Mouse (Mus musculus): ENCODE measurements around the gene Pyroxd1. TPM values are rescaled to one million over a fixed set of nuclear protein-coding genes. Genes with fewer than 3 reads are reported as not detected.

The Pyroxd1 gene
- total and polyA plus RNA-seq, 2 experiments from 2014 or later: 18.7 to 20.2 TPM

DNA sequence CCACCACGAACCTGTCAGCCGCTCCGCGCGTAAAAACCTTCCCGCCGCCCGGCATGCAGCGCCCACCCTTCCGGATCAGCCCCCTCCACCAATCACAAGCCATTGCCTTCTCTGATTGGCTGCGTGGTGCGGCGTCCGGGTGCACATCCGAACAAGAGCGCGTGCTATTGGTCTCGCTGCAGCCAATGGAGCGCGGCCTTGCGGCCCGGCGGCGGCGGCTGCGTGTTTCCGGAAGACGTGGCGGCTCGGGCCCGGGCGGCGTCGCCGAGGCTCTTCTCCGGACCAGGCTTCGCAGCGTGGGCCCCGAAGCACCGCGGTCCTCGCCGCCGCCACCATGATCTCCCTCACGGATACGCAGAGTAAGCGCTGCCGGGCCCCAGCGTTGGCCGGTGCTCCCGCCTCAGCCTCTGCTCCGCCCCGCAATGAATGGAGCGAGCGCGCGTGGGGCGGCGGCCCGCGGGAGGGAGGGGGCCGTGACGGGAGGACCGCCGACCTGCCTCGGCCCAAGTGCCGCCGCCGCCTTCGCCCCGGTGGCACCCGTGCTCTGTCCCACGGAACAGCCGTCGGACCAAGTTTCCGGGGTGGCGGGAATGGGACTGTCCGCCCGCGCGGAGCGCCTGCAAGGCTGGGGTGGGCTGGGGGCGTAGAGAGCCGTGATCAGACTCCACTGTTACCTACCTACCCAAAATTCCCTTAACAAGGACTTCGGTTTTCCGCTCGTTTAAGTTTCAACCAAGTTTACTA lies 41.7 kb downstream of the Pyroxd1 start, which contains the start of the genes Recql and Golt1b:
TSS of gene Recql (minus strand) at position 77 of the 744 bp plus-strand sequence.
TSS of gene Golt1b (plus strand) at position 211 of the 744 bp plus-strand sequence.
- Histone ChIP-seq H3K4me1 (ENCODE audit: insufficient read depth) (0 out of 2 replicates have a peak, but pooled peaks cover 12% of the 10 kb centered on the region), H3K36me3 (ENCODE audit: insufficient read depth) (no peaks in the 10 kb centered on the region), H3K9me3 (ENCODE audit: low read length) (no peaks in the 10 kb centered on the region), H3K4me3 (ENCODE audit: low read depth, low read length) (peak within 1 kb of the TSS; percentile 96), H3K27ac (ENCODE audit: low read depth, low read length) (peak within 1 kb of the TSS; percentile 9), H3K9ac (peak within 1 kb of the TSS; percentile 70), H3K27me3 (ENCODE audit: insufficient read depth, low read length) (no peaks in the 10 kb centered on the region), H3K4me2 (ENCODE audit: low read depth) (peak within 1 kb of the TSS; percentile 81)
- WGBS: 3% methylated on average over 75 of the region's 87 CpGs
- no peak for TF ChIP-seq CTCF (IDR thresholded peaks at IDR 0.05; ENCODE audit: low read depth)
- DNase-seq (peak; percentile 98), ATAC-seq (peak; percentile 100)

DNA sequence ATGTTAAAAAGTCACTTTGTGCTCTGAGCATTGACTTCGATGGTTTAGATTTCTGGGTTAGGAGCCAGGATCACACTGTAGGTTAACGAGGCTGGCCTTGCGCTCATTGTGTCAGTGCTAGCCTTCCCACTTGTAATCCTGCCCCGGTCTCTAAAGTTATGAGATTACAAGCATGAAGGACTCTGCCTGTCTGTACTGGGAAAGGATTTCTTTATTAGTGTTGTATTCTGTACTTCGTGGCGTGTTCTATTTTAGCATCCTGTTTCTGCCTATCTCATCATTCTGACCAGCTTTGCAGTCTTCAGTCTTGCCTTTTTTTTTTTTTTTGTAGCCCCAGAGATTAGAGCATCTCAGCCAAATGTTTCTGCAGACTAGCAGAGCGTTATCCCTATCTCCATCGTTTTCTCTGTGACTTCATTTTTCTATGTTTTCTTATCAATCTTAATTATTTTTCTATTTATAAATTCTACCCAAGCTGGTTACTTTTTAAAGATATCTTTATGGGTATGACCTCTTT lies 42.4 kb downstream of the Pyroxd1 start:
- Histone ChIP-seq H3K9ac (peak overlapping the region; percentile 70), H3K36me3 (ENCODE audit: insufficient read depth) (no peaks in the 10 kb centered on the region), H3K4me1 (ENCODE audit: insufficient read depth) (0 out of 2 replicates have a peak, but pooled peaks cover 12% of the 10 kb centered on the region), H3K27ac (ENCODE audit: low read depth, low read length) (no peak overlapping the region; the same call in 1 of the 2 replicates), H3K4me2 (ENCODE audit: low read depth) (peak overlapping the region; percentile 81), H3K4me3 (ENCODE audit: low read depth, low read length) (peak overlapping the region; percentile 96), H3K27me3 (ENCODE audit: insufficient read depth, low read length) (no peaks in the 10 kb centered on the region), H3K9me3 (ENCODE audit: low read length) (no peaks in the 10 kb centered on the region)
- TF ChIP-seq CTCF (IDR thresholded peaks at IDR 0.05; ENCODE audit: low read depth): no peak
- 21% methylated on average over 8 of the region's 8 CpGs for WGBS
- ATAC-seq (no peak), DNase-seq (peak; percentile 4)

DNA sequence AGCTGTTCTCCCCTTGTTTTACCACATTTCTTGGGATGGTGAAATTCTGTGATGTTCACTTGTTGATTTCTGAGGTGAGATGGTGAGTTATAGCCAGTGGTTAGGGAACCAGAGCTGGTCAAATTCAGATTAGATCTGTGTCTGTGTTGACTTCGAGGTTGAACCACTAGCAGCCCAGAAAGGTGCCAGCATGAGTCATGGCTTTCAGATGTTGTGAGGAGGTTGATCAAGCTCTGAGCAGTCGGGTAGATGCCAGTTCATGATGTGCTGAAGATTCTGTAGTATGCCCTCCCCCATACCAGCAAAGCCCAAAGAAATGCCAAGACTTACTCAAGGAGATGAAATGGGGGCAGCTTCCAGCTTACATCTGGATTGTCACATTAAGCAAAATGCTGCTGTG lies 43.6 kb downstream of the Pyroxd1 start:
- H3K9me3 ChIP-seq (ENCODE audit: low read length): no peaks in the 10 kb centered on the region
- ATAC-seq: no peak
- whole genome bisulfite sequencing: 83% methylated on average over 2 of the region's 2 CpGs
- 0 out of 2 replicates have a peak, but pooled peaks cover 12% of the 10 kb centered on the region for H3K4me1 ChIP-seq (ENCODE audit: insufficient read depth)
- H3K4me2 ChIP-seq (ENCODE audit: low read depth): no peak overlapping the region
- no peak for DNase-seq
- H3K27me3 ChIP-seq (ENCODE audit: insufficient read depth, low read length): no peaks in the 10 kb centered on the region
- TF ChIP-seq CTCF (IDR thresholded peaks at IDR 0.05; ENCODE audit: low read depth): no peak
- peaks cover 7% of the 10 kb centered on the region; the same call in 1 of the 2 replicates for H3K36me3 ChIP-seq (ENCODE audit: insufficient read depth)
- no peak overlapping the region for H3K9ac ChIP-seq
- H3K27ac ChIP-seq (ENCODE audit: low read depth, low read length): no peak overlapping the region
- H3K4me3 ChIP-seq (ENCODE audit: low read depth, low read length): no peak overlapping the region

DNA sequence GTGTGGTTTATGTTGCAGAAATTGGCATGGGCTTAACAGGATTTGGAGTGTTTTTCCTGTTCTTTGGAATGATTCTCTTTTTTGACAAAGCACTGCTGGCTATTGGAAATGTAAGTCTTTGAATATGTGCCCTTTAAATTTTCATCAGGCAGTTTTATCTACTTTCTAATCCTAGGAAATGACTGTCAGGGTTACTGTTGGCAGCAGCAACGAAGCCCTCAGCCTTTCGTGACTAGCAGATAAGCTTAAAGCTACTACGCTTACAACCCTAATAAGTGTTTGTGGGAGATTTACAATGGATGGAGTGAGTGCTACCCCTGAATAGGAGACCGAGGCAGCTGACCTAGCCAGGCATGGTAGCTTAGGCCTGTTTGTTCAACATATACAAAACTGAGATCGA lies 46.9 kb downstream of the Pyroxd1 start:
- 94% methylated on average over 5 of the region's 5 CpGs for WGBS

DNA sequence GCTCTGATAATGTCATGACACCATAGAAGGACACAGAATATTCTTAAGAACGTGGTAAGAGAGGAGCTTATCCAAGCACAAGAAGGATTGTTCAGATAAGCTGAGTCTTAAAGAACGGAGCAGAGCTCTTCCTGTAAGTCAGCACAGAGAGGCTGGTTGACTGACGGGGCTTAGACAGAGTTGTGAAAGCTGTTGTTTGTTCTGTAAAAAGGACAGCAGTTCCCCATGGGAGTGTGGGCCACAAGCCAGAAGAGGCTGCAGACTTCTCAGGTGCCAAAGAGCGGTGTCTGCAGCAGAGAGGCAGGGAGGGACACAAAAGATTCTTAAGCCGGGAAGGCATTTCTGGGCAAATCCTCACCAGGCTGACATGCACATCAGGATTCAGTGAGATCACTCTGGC lies 49.2 kb downstream of the Pyroxd1 start:
- H3K4me3 ChIP-seq (ENCODE audit: low read depth, low read length): no peak overlapping the region
- H3K27me3 ChIP-seq (ENCODE audit: insufficient read depth, low read length): no peaks in the 10 kb centered on the region
- no peak overlapping the region for H3K9ac ChIP-seq
- no peaks in the 10 kb centered on the region for H3K4me1 ChIP-seq (ENCODE audit: insufficient read depth)
- DNase-seq (no peak), ATAC-seq (no peak)
- WGBS: 70% methylated on average over 5 of the region's 5 CpGs
- TF ChIP-seq CTCF (IDR thresholded peaks at IDR 0.05; ENCODE audit: low read depth): no peak
- H3K27ac ChIP-seq (ENCODE audit: low read depth, low read length): no peak overlapping the region
- peaks cover 25% of the 10 kb centered on the region for H3K36me3 ChIP-seq (ENCODE audit: insufficient read depth)
- H3K9me3 ChIP-seq (ENCODE audit: low read length): no peaks in the 10 kb centered on the region
- no peak overlapping the region for H3K4me2 ChIP-seq (ENCODE audit: low read depth)

More for the DNA sequence above, 46.9 kb downstream of the Pyroxd1 start:
- Histone ChIP-seq H3K4me3 (ENCODE audit: low read depth, low read length) (no peak overlapping the region), H3K9me3 (ENCODE audit: low read length) (no peaks in the 10 kb centered on the region), H3K4me2 (ENCODE audit: low read depth) (no peak overlapping the region), H3K9ac (no peak overlapping the region), H3K36me3 (ENCODE audit: insufficient read depth) (peaks cover 25% of the 10 kb centered on the region), H3K27ac (ENCODE audit: low read depth, low read length) (no peak overlapping the region), H3K27me3 (ENCODE audit: insufficient read depth, low read length) (no peaks in the 10 kb centered on the region), H3K4me1 (ENCODE audit: insufficient read depth) (0 out of 2 replicates have a peak, but pooled peaks cover 8% of the 10 kb centered on the region)
- ATAC-seq (no peak), DNase-seq (no peak)
- TF ChIP-seq CTCF (IDR thresholded peaks at IDR 0.05; ENCODE audit: low read depth): no peak

DNA sequence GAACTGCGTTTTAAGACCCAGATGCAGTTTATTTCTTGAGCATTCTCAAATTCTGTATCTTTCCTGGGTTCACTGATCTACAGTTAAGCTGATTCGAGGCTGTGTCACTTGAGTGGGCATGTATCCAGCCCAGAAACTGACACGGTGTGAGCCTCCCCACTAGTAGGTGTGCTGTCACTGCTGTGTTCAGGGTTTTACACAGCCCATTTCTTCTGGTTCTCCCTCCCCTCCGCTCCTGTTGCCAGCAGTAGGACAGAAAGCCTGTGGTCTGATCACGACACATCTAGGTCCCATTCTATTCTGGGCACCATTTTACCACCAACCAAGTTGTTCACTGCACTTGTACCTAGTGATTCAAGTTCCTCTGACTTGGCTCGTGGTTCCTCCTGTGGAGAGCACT lies 50.3 kb downstream of the Pyroxd1 start:
- Histone ChIP-seq H3K36me3 (ENCODE audit: insufficient read depth) (peaks cover 32% of the 10 kb centered on the region), H3K9ac (no peak overlapping the region), H3K9me3 (ENCODE audit: low read length) (no peaks in the 10 kb centered on the region), H3K27me3 (ENCODE audit: insufficient read depth, low read length) (no peaks in the 10 kb centered on the region), H3K4me1 (ENCODE audit: insufficient read depth) (no peaks in the 10 kb centered on the region), H3K4me3 (ENCODE audit: low read depth, low read length) (no peak overlapping the region), H3K4me2 (ENCODE audit: low read depth) (no peak overlapping the region), H3K27ac (ENCODE audit: low read depth, low read length) (no peak overlapping the region)
- DNase-seq: no peak
- TF ChIP-seq CTCF (IDR thresholded peaks at IDR 0.05; ENCODE audit: low read depth): no peak
- ATAC-seq: no peak
- 93% methylated on average over 6 of the region's 6 CpGs for WGBS

DNA sequence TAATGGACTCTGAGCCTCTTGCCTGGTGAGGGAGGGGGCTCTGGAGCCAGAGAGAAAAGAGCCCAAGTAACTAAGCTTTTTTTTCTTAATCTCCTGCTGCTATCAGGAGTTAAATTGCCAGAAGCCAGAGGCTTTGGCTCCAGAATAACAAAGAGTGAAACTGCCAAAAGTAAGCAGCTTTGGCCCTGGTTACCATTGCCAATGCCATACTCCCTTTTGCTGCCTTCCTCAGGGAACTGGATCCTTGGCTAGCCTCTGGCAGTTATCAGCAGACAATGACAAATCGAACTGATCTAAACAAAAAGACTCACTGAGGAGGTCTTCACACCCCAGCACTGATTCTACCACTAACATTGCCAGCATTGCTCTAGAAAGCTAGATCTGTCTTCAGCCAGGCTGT lies 65.7 kb downstream of the Pyroxd1 start:
- no peak for TF ChIP-seq CTCF (IDR thresholded peaks at IDR 0.05; ENCODE audit: low read depth)
- Histone ChIP-seq H3K4me3 (ENCODE audit: low read depth, low read length) (no peak overlapping the region), H3K9me3 (ENCODE audit: low read length) (no peaks in the 10 kb centered on the region), H3K36me3 (ENCODE audit: insufficient read depth) (no peaks in the 10 kb centered on the region), H3K4me1 (ENCODE audit: insufficient read depth) (no peaks in the 10 kb centered on the region), H3K27ac (ENCODE audit: low read depth, low read length) (no peak overlapping the region), H3K27me3 (ENCODE audit: insufficient read depth, low read length) (peaks cover 13% of the 10 kb centered on the region; the same call in 1 of the 2 replicates), H3K4me2 (ENCODE audit: low read depth) (no peak overlapping the region), H3K9ac (no peak overlapping the region)
- WGBS: 6% methylated on average over 1 of the region's 1 CpGs
- ATAC-seq: peak; percentile 38; the same call in 1 of the 2 replicates
- peak; percentile 32 for DNase-seq

Other genes with a start within 250 kb of the Pyroxd1 start
- not detected in 2 replicates for gene Slco1a6, start 137.1 kb upstream of the Pyroxd1 start, total RNA-seq (2014; rRNA removed)
- gene Slco1a6, start 137.1 kb upstream of the Pyroxd1 start, polyA plus RNA-seq (2015; fragmentation: Nextera tagmentation; extraction: Ambion mirVana): not detected in 2 replicates
- 0.31 TPM in 1 of 2 replicates, not detected in the other for gene Iapp, start 47.2 kb upstream of the Pyroxd1 start, total RNA-seq (2014; rRNA removed)
- 0.25 and 0.29 TPM in 2 replicates for gene Iapp, start 47.2 kb upstream of the Pyroxd1 start, polyA plus RNA-seq (2015; fragmentation: Nextera tagmentation; extraction: Ambion mirVana)
- gene Slco1a5, start 22.7 kb upstream of the Pyroxd1 start, total RNA-seq (2014; rRNA removed): 0.33 and 0.38 TPM in 2 replicates
- 0.40 and 0.82 TPM in 2 replicates for gene Slco1a5, start 22.7 kb upstream of the Pyroxd1 start, polyA plus RNA-seq (2015; fragmentation: Nextera tagmentation; extraction: Ambion mirVana)
- 19.1 and 19.4 TPM in 2 replicates for gene Recql, start 41.4 kb downstream of the Pyroxd1 start, total RNA-seq (2014; rRNA removed)
- gene Recql, start 41.4 kb downstream of the Pyroxd1 start, polyA plus RNA-seq (2015; fragmentation: Nextera tagmentation; extraction: Ambion mirVana): 20.4 and 20.8 TPM in 2 replicates
- gene Golt1b, start 41.6 kb downstream of the Pyroxd1 start, total RNA-seq (2014; rRNA removed): 44.0 and 58.5 TPM in 2 replicates
- 67.6 and 72.0 TPM in 2 replicates for gene Golt1b, start 41.6 kb downstream of the Pyroxd1 start, polyA plus RNA-seq (2015; fragmentation: Nextera tagmentation; extraction: Ambion mirVana)
- gene Spx, start 67.8 kb downstream of the Pyroxd1 start, total RNA-seq (2014; rRNA removed): 0.38 and 0.62 TPM in 2 replicates
- 0.65 TPM in 2 replicates for gene Spx, start 67.8 kb downstream of the Pyroxd1 start, polyA plus RNA-seq (2015; fragmentation: Nextera tagmentation; extraction: Ambion mirVana)
- gene Gys2, start 127.5 kb downstream of the Pyroxd1 start, total RNA-seq (2014; rRNA removed): not detected in 2 replicates
- gene Gys2, start 127.5 kb downstream of the Pyroxd1 start, polyA plus RNA-seq (2015; fragmentation: Nextera tagmentation; extraction: Ambion mirVana): 0.23 TPM in 1 of 2 replicates, not detected in the other
- gene Ldhb, start 162.3 kb downstream of the Pyroxd1 start, total RNA-seq (2014; rRNA removed): 158 and 164 TPM in 2 replicates
- 426 and 454 TPM in 2 replicates for gene Ldhb, start 162.3 kb downstream of the Pyroxd1 start, polyA plus RNA-seq (2015; fragmentation: Nextera tagmentation; extraction: Ambion mirVana)
- 8.8 and 10.0 TPM in 2 replicates for gene Kcnj8, start 226.0 kb downstream of the Pyroxd1 start, total RNA-seq (2014; rRNA removed)
- gene Kcnj8, start 226.0 kb downstream of the Pyroxd1 start, polyA plus RNA-seq (2015; fragmentation: Nextera tagmentation; extraction: Ambion mirVana): 8.2 and 8.9 TPM in 2 replicates

Measured in forebrain, postnatal 0 days (tissue).